Mouse (Mus musculus): ENCODE measurements at regions not wholly inside any gene's neighbourhood (a gene's known extent, or its start where the extent isn't known, plus 50 kb on each side); places are given as distances from the start of the nearest gene placed in this dataset.

DNA sequence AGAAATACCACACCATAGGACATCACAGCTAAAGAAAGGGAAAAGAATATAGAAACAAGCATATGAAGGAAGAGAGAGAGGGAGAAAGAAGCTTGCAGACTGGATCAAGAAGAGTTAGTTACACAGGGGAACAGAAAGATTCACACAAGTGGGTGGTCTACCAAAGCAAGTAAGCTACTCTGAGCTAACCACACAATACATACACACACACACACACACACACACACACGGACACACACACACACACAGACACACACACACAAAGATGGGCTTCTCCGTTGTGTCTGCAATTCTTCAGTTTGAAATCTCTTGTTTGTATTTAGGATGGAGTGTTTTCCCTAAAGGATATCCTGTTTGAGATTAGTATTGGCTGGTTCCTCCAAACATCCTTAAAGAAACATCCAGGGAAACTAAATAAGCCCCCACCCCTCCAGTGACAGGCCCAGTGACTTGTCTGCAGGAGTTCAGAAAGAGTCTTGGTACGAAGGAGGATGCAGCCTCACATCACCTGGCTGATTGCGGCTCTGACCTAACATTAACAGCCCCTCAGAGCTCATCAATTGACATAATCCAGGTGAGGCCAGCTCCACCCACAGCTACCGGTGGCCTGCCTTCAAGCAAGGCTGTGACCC lies 69.7 kb upstream of the Gm45716 start:
- TF ChIP-seq CTCF (IDR thresholded peaks at IDR 0.05; ENCODE audit: low read depth) = no peak
- no peak for TF ChIP-seq EP300 (IDR thresholded peaks at IDR 0.05; ENCODE audit: low read depth)

Measured in heart, postnatal 0 days (tissue).